Mouse (Mus musculus) layer of hippocampus, adult 9-11 months (tissue): ENCODE data around the gene Angptl6.
A peak's percentile ranks its signal among the peaks of the same experiment; 100 is the strongest.
"Not testable (repeated sequence)": the region's sequence is repeated elsewhere in the genome, so short reads cannot be mapped to it uniquely, and the experiment has no call there.

Experiments
- DNase-seq: peaks from one replicate; pipeline ENCODE4 v3.0.0; 2022

Gene Angptl6

DNA sequence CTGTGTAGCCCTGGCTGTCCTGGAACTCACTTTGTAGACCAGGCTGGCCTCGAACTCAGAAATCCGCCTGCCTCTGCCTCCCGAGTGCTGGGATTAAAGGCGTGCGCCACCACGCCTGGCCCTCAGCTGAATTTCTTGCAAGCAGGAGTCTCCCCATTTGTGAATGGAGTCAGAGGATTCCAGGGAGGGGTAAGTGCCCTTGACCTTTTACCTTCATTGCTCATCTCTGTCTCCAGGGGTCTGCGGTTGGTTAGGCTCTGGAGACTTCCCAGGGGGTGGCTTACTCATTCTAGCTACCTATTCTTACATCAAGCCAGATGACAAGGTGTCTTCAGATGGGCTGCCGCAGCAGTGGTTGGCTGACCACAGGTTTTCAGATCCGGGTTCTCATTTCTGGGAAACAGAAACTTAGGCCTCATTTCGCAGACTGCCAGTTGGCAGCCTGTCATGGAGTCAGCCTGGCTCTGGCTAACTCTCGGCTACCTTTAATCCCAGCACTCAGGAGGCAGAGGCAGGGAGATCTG is 44.0 kb downstream of the Angptl6 start:
- not testable (repeated sequence) for DNase-seq

DNA sequence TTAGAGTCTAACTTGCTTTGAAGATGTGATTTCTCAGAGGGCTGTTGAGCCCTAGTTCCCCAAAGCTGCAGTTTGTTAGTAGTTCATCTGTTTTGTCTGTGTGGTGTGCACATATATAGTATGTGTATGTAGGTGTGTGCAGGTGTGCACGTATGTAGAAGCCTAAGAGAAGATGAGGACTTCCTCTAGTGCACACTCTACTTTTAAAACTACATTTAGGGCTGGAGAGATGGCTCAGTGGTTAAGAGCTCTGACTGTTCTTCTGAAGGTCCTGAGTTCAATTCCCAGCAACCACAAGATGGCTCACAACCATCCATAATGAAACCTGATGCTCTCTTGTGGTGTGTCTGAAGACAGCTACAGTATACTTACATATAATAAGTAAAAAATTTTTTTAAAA is 44.6 kb downstream of the Angptl6 start:
- DNase-seq = no peak

DNA sequence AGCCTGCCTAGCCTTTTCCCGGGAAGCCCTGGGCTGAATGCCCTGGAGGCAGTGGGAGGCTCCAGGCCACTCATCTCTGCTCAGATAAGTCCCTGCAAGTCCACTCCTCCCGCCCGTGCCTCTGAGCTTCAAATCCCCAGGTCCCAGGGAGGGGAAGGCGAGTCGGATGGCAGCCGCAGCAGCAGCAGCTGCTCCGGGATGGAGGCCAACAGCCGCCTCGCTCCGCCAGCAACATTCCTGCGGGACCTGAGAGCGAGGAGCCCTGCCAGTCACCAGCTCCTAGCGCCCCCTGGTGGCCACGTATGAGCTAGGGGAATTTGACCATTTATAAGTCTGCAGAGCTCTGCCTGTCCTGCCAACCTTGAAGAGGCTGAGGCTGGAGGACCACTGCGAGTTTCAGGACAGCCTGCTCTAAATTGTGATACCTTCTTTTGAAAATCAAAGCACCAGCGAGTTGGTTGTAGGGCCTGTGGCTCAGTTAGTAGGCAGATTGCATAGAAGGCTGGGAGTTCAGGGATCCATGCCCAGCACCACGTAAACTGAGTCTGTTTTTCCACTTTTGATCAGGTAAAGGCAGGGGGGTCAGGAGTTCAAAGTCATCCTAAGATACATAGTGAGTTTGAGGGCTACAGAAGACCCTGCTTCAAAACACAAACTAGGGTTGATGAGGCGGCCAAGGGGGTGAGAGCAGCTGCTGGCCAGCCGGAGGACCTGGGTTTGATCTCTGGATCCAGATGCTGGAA is 48.5 kb downstream of the Angptl6 start:
- peak; percentile 93 for DNase-seq

DNA sequence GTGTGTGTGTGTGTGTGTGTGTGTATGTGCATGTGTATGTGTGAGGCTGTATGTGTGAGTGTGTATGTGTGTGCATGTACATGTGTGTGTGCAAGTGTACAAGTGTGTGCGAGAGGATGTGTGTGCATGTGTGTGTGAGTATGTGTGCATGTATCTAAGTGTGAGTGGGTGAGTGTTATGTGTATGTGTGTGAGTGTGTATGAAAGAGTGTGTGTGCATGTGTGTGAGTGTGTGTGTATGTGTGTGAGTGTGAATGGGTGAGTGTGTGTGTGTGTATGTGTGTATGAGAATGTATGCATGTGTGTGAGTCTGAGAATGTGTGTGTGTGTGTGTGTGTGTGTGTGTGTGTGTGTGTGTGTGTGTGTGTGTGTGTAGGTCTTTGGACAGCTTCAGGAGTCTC is 51.4 kb downstream of the Angptl6 start:
- no peak for DNase-seq

DNA sequence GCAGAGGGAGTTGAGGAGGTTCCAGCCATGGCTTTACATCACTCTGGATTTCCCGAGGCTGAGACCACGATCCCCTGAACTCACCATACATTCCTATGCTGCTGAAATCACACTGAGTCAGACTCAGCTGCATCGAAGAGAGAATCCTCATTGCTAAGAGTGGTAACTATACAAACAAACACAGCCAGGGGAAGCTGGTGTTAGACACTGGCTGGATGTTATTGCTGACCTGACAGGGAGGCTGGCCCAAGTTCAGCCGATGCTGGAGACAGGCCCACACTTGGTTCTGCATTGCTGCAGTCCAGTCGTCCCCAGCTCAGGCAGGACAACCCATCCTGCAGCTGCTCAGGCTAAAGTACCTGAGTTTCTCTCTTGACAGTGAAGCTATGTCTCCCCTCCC is 53.7 kb downstream of the Angptl6 start:
- DNase-seq = no peak
